Mouse (Mus musculus) C2C12 (cell line): ENCODE measurements around the gene 4933409G03Rik.

Source experiments
- CEBPB ChIP-seq: IDR thresholded peaks from one replicate; pipeline ENCODE4 v1.6.1; 2011; ENCODE audit warnings: low read depth, mild to moderate bottlenecking, control low read depth, moderate library complexity
- CTCF ChIP-seq: IDR thresholded peaks from one replicate; pipeline ENCODE4 v1.5.1; 2011; ENCODE audit not compliant: control insufficient read depth, insufficient read depth, insufficient read length
- MAX ChIP-seq: IDR thresholded peaks from one replicate; pipeline ENCODE4 v1.6.1; 2011; ENCODE audit warnings: mild to moderate bottlenecking, control low read depth
- MYOG ChIP-seq: IDR thresholded peaks from one replicate; pipeline ENCODE4 v1.6.1; 2011; ENCODE audit not compliant: control insufficient read depth, insufficient read length; ENCODE audit errors: extremely low read depth

DNA sequence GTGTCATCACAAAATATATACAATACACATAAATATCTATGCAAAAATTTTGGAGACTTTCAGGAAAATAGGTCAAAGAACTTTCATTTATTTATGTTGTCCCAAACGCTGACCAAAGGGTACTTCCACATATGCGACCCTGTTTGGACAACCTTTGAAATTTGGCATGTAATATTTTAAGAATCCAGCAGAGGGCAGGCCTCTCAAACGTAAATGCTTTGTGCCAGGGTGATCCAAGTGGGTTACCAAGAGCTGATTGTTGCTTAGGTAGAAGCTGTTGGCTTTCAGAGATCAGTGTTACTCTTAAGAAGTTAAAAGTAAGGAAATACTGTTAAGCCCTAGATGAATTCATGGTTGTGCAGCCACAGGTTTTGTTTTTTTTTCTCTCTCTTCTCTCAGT, 18.9 kb upstream of the 4933409G03Rik start:
- TF ChIP-seq CTCF (peak; percentile 8), MYOG (no peak), MAX (no peak), CEBPB (no peak)
